Mouse (Mus musculus): Measurements from ENCODE around the gene Gm20715.
"Not testable (repeated sequence)": the region's sequence is repeated elsewhere in the genome, so short reads cannot be mapped to it uniquely, and the experiment has no call there.

Gm20715 gene

DNA sequence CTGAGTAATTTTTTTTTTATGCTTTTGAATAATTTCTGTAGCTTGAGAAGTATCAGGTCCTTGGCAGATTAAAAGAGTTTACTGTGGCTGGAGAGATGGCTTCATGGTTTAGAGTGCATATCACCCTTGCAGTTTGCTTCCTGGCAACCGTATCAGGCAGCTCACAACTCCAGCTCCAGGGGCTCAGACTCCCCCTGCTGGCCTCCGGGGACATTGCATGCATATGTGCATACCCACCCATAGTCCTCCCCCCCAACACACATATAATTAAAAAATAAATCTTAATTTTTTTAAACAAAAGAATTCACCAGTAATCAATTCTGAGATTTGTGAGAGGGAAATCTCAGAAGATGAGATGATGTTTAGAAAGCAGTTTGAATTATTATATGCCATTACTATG, 20.3 kb downstream of the Gm20715 start:
- DNase-seq: peak; percentile 44 to 51

- DNase-seq: no peak
Observed at GRCm38 (mm10) chr7:6438388-6438787, 28.3 kb downstream of the Gm20715 start, which contains the start of gene Olfr1344. Gene Olfr1344 (plus strand): TSS chr7:6438688.

DNA sequence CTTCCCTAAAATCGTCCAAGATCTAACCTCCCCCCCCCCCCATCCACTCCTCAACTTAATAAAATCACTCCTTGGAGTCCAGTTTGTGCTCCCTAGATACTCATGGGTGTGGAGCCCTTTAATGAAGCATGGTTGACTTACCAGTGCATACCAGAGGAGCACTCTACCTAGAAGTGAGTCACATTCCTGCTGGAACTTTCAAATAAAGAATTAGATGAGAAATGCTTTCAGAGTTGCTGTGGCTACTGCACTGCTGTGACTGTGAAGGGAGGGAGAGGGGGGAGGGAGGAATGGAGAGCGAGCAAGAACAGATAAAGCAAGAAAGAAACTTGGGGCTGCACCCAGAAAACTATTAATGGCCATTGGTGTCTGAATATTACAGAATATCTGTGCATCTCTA, 31.1 kb downstream of the Gm20715 start:
- no peak for DNase-seq

DNA sequence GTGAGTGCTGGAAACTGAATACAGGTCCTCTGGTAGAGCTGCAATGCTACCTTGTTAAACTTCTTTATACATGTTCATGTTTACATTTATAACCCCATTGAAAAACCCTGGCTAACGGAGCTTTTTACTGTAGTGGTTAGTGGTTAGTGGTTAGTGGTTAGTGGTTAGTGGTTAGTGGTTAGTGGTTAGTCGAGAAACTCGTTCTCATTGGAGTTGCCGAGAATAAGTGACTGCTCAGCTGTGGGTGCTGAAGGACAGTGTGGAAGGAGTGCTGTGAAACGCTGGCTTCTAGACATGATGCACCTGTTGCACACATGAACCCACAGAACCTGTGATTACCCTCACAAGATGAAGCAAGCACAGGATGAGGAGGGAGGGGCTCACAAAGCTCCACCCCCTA, 37.7 kb downstream of the Gm20715 start:
- no peak for DNase-seq

GRCm38 (mm10) chr7:6455868-6456267, 45.8 kb downstream of the Gm20715 start, which contains the start of gene Olfr1336:
Gene Olfr1336 (plus strand): TSS chr7:6456168.
- DNase-seq: no peak

GRCm38 (mm10) chr7:6456399-6456798, 46.3 kb downstream of the Gm20715 start:
- DNase-seq: no peak

- no peak for DNase-seq
Observed at GRCm38 (mm10) chr7:6466951-6467350, 56.9 kb downstream of the Gm20715 start, which contains the start of gene Olfr1346. Gene Olfr1346 (plus strand): TSS chr7:6467101.

DNA sequence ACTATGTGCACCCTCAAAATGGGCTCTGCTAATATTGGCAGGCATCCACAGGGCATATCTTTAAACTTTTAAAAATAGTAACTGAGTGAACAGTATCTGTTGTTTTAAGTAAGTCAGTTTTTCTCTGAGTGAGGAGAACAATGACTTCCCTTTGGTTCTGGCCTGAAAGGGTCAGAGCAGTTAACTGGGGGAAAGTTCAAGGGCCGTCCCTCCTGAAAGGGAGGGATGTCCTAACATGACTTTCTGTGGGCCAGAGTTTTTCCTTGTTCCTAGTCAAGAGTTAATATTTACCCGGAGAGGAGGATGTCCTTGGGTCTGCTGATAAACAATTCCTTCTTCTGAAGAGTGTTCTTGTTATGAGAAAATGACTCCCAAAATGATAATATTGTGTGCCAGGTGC, 67.6 kb downstream of the Gm20715 start:
- not testable (repeated sequence) for DNase-seq

DNA sequence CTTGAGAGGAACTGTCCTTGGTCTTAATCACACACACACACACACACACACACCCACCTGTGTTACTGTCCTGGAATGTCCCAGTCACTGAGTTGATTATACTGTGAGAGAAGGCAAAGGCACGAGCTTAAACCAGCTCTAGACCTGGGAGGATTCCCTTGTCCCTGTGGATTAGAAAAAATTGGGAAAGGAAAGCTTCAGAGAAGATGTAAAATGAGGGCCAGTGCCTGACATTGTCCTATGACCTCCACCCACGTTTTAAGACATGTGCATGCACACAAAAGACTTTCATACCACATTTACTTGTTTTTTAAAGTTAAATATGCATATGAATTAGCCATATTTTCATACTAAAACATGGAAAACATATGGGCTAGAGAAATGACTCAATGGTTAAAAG, 76.8 kb downstream of the Gm20715 start, which contains the start of gene Olfr5:
Olfr5 (minus strand) TSS at position 101 of the 400 bp plus-strand sequence.
- no peak for DNase-seq

Data from cerebellum, postnatal 10 days (tissue).